Mouse (Mus musculus): ENCODE measurements around the gene Cemip. TPM values are rescaled to one million over a fixed set of nuclear protein-coding genes. Genes with fewer than 3 reads are reported as not detected.
A peak's percentile ranks its signal among the peaks of the same experiment; 100 is the strongest.

Cemip gene
- polyA plus RNA-seq, 1 experiment from 2014 or later, result 1.7 TPM

GRCm38 (mm10) chr7:84120142-84120760 lies 33.9 kb upstream of the Cemip start:
- Histone ChIP-seq H3K4me1 (ENCODE audit: insufficient read depth) (peaks cover 25% of the 10 kb centered on the region), H3K27ac (ENCODE audit: low read depth) (no peak overlapping the region), H3K9ac (no peak overlapping the region), H3K9me3 (ENCODE audit: low read depth, low read length) (no peaks in the 10 kb centered on the region), H3K27me3 (ENCODE audit: insufficient read depth, low read length) (no peaks in the 10 kb centered on the region), H3K4me3 (ENCODE audit: low read depth, low read length) (no peak overlapping the region), H3K36me3 (ENCODE audit: insufficient read depth) (no peaks in the 10 kb centered on the region), H3K4me2 (no peak overlapping the region)
- DNase-seq, result no peak
- TF ChIP-seq CTCF (IDR thresholded peaks at IDR 0.05; ENCODE audit: low read depth), result no peak
- no peak for ATAC-seq (ENCODE audit: insufficient read depth)
- 62% methylated on average over 5 of the region's 5 CpGs for WGBS

GRCm38 (mm10) chr7:84119216-84120105 lies 33.2 kb upstream of the Cemip start:
- Histone ChIP-seq H3K27ac (ENCODE audit: low read depth) (peak overlapping the region; percentile 61; the same call in 1 of the 2 replicates), H3K27me3 (ENCODE audit: insufficient read depth, low read length) (no peaks in the 10 kb centered on the region), H3K4me2 (no peak overlapping the region), H3K36me3 (ENCODE audit: insufficient read depth) (no peaks in the 10 kb centered on the region), H3K9ac (no peak overlapping the region), H3K4me1 (ENCODE audit: insufficient read depth) (peaks cover 25% of the 10 kb centered on the region), H3K4me3 (ENCODE audit: low read depth, low read length) (no peak overlapping the region), H3K9me3 (ENCODE audit: low read depth, low read length) (no peaks in the 10 kb centered on the region)
- no peak for TF ChIP-seq CTCF (IDR thresholded peaks at IDR 0.05; ENCODE audit: low read depth)
- WGBS, result 62% methylated on average over 12 of the region's 12 CpGs
- peak; percentile 46 for DNase-seq
- no peak for ATAC-seq (ENCODE audit: insufficient read depth)

- WGBS, result 68% methylated on average over 6 of the region's 6 CpGs
- ATAC-seq (ENCODE audit: insufficient read depth) (no peak), DNase-seq (no peak)
- Histone ChIP-seq H3K9me3 (ENCODE audit: low read depth, low read length) (no peaks in the 10 kb centered on the region), H3K9ac (no peak overlapping the region), H3K4me3 (ENCODE audit: low read depth, low read length) (no peak overlapping the region), H3K4me2 (no peak overlapping the region), H3K36me3 (ENCODE audit: insufficient read depth) (peaks cover 14% of the 10 kb centered on the region), H3K4me1 (ENCODE audit: insufficient read depth) (peaks cover 25% of the 10 kb centered on the region), H3K27ac (ENCODE audit: low read depth) (peak overlapping the region; percentile 19; the same call in 1 of the 2 replicates), H3K27me3 (ENCODE audit: insufficient read depth, low read length) (no peaks in the 10 kb centered on the region)
- no peak for TF ChIP-seq CTCF (IDR thresholded peaks at IDR 0.05; ENCODE audit: low read depth)
Measured at GRCm38 (mm10) chr7:84117543-84118122, 31.3 kb upstream of the Cemip start.

- 0 out of 2 replicates have a peak, but pooled peaks have one; percentile 33 for ATAC-seq (ENCODE audit: insufficient read depth)
- H3K27ac ChIP-seq (ENCODE audit: low read depth), result peak overlapping the region; percentile 19; the same call in 1 of the 2 replicates
Measured at GRCm38 (mm10) chr7:84116621-84117542, 30.6 kb upstream of the Cemip start.

GRCm38 (mm10) chr7:84115385-84115784 lies 29.1 kb upstream of the Cemip start:
- ATAC-seq (ENCODE audit: insufficient read depth), result no peak
- Histone ChIP-seq H3K4me3 (ENCODE audit: low read depth, low read length) (no peak overlapping the region), H3K36me3 (ENCODE audit: insufficient read depth) (peaks cover 16% of the 10 kb centered on the region), H3K9ac (no peak overlapping the region), H3K4me2 (no peak overlapping the region), H3K9me3 (ENCODE audit: low read depth, low read length) (no peaks in the 10 kb centered on the region), H3K27me3 (ENCODE audit: insufficient read depth, low read length) (no peaks in the 10 kb centered on the region), H3K27ac (ENCODE audit: low read depth) (no peak overlapping the region), H3K4me1 (ENCODE audit: insufficient read depth) (peaks cover 22% of the 10 kb centered on the region)
- peak; percentile 40 for DNase-seq
- peak; percentile 36 for TF ChIP-seq CTCF (IDR thresholded peaks at IDR 0.05; ENCODE audit: low read depth)
- 46% methylated on average over 2 of the region's 2 CpGs for WGBS

More at GRCm38 (mm10) chr7:84116621-84117542, 30.6 kb upstream of the Cemip start:
- Histone ChIP-seq H3K9ac (no peak overlapping the region), H3K27me3 (ENCODE audit: insufficient read depth, low read length) (no peaks in the 10 kb centered on the region), H3K4me2 (no peak overlapping the region), H3K4me1 (ENCODE audit: insufficient read depth) (peaks cover 25% of the 10 kb centered on the region), H3K9me3 (ENCODE audit: low read depth, low read length) (no peaks in the 10 kb centered on the region), H3K4me3 (ENCODE audit: low read depth, low read length) (no peak overlapping the region), H3K36me3 (ENCODE audit: insufficient read depth) (peaks cover 14% of the 10 kb centered on the region)
- TF ChIP-seq CTCF (IDR thresholded peaks at IDR 0.05; ENCODE audit: low read depth), result no peak
- WGBS, result 40% methylated on average over 7 of the region's 7 CpGs
- peak; percentile 65 for DNase-seq

GRCm38 (mm10) chr7:84114775-84115174 lies 28.5 kb upstream of the Cemip start:
- no peaks in the 10 kb centered on the region for H3K27me3 ChIP-seq (ENCODE audit: insufficient read depth, low read length)
- peaks cover 16% of the 10 kb centered on the region for H3K4me1 ChIP-seq (ENCODE audit: insufficient read depth)
- ATAC-seq (ENCODE audit: insufficient read depth) (no peak), DNase-seq (no peak)
- 55% methylated on average over 3 of the region's 3 CpGs for WGBS
- no peak for TF ChIP-seq CTCF (IDR thresholded peaks at IDR 0.05; ENCODE audit: low read depth)
- H3K4me3 ChIP-seq (ENCODE audit: low read depth, low read length), result no peak overlapping the region
- peaks cover 21% of the 10 kb centered on the region for H3K36me3 ChIP-seq (ENCODE audit: insufficient read depth)
- no peak overlapping the region for H3K9ac ChIP-seq
- H3K9me3 ChIP-seq (ENCODE audit: low read depth, low read length), result no peaks in the 10 kb centered on the region
- H3K27ac ChIP-seq (ENCODE audit: low read depth), result no peak overlapping the region
- no peak overlapping the region for H3K4me2 ChIP-seq

Measured in lung, embryonic 14.5 days (tissue).